Mouse (Mus musculus): ENCODE measurements around the gene Fras1. TPM values are rescaled to one million over a fixed set of nuclear protein-coding genes. Genes with fewer than 3 reads are reported as not detected.

The Fras1 gene
- polyA plus RNA-seq, 1 experiment, result 0.22 TPM

- no peaks in the 10 kb centered on the region for H3K27me3 ChIP-seq (ENCODE audit: control insufficient read depth, insufficient read depth, low read length)
- H3K27ac ChIP-seq (ENCODE audit: control insufficient read depth, insufficient read depth, low read depth, low read length), result no peak overlapping the region
- no peaks in the 10 kb centered on the region for H3K4me1 ChIP-seq (ENCODE audit: control insufficient read depth, insufficient read depth, low read length)
- TF ChIP-seq POLR2A (IDR thresholded peaks at IDR 0.05; ENCODE audit: control insufficient read depth, low read depth, low read length), result no peak
- TF ChIP-seq CTCF (IDR thresholded peaks at IDR 0.05; ENCODE audit: control insufficient read depth, insufficient read depth, insufficient replicate concordance, low read depth, low read length), result no peak
- H3K4me3 ChIP-seq (ENCODE audit: control insufficient read depth, low read depth, low read length), result no peak overlapping the region
- H3K36me3 ChIP-seq (ENCODE audit: control insufficient read depth, insufficient read depth, low read length), result no peaks in the 10 kb centered on the region
Measured at GRCm38 (mm10) chr5:96386138-96386933, 12.6 kb downstream of the Fras1 start.

DNA sequence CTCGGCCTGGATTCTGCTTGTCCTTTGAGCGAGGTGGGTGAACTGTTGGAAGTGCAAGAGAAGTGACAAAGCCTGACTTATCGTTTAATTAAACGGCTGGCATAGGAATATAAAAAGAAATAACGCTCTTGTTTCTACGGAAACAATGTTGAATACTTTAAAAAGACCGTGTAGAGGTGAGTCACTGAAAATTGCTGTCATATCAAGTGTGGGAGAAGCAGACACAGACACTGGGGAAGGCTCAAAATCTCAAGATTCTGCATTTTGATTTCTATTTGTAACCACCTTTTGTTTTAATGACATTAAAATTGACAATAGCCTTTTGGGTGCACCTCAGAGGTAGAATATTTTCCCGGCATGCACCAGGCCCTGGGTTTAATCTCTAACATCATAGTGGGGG lies 14.6 kb downstream of the Fras1 start:
- Histone ChIP-seq H3K27ac (ENCODE audit: control insufficient read depth, insufficient read depth, low read depth, low read length) (no peak overlapping the region), H3K4me3 (ENCODE audit: control insufficient read depth, low read depth, low read length) (no peak overlapping the region), H3K36me3 (ENCODE audit: control insufficient read depth, insufficient read depth, low read length) (no peaks in the 10 kb centered on the region), H3K4me1 (ENCODE audit: control insufficient read depth, insufficient read depth, low read length) (no peaks in the 10 kb centered on the region), H3K27me3 (ENCODE audit: control insufficient read depth, insufficient read depth, low read length) (no peaks in the 10 kb centered on the region)
- TF ChIP-seq CTCF (IDR thresholded peaks at IDR 0.05; ENCODE audit: control insufficient read depth, insufficient read depth, insufficient replicate concordance, low read depth, low read length) (no peak), POLR2A (IDR thresholded peaks at IDR 0.05; ENCODE audit: control insufficient read depth, low read depth, low read length) (no peak)

DNA sequence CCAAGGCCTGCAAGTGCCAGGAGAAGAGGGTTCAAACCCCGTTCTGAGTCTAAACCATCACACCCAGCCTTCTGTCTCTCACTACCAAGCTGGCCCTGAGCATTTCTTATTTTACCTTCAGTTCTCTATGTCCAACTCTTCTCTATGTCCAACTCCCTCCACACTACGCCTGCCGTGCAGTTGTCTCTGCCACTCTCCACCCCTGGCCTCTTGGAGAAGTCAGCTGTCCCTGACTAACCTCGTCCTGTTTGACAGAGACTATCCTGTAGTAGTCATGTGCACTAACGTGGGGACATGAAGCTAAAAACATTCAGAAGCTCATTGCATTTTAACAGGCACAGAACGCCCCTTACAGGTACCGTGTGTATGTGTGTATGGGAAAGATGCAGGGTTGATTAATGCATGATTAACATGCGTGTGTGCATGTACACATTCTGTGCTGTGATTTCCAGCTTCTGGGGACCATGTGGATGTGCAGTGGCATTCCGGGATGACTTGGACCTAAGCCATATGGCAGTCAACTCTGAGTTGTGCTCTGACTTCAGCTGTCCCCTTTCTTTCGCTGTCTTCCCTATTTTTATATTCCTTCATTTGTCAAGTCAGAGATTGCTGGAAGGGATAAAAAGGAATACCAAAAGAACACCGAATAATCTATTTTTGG lies 16.3 kb downstream of the Fras1 start:
- H3K27ac ChIP-seq (ENCODE audit: control insufficient read depth, insufficient read depth, low read depth, low read length), result no peak overlapping the region
- TF ChIP-seq CTCF (IDR thresholded peaks at IDR 0.05; ENCODE audit: control insufficient read depth, insufficient read depth, insufficient replicate concordance, low read depth, low read length) (no peak), POLR2A (IDR thresholded peaks at IDR 0.05; ENCODE audit: control insufficient read depth, low read depth, low read length) (no peak)
- H3K4me1 ChIP-seq (ENCODE audit: control insufficient read depth, insufficient read depth, low read length), result no peaks in the 10 kb centered on the region
- H3K4me3 ChIP-seq (ENCODE audit: control insufficient read depth, low read depth, low read length), result no peak overlapping the region
- no peaks in the 10 kb centered on the region for H3K27me3 ChIP-seq (ENCODE audit: control insufficient read depth, insufficient read depth, low read length)
- no peaks in the 10 kb centered on the region for H3K36me3 ChIP-seq (ENCODE audit: control insufficient read depth, insufficient read depth, low read length)

DNA sequence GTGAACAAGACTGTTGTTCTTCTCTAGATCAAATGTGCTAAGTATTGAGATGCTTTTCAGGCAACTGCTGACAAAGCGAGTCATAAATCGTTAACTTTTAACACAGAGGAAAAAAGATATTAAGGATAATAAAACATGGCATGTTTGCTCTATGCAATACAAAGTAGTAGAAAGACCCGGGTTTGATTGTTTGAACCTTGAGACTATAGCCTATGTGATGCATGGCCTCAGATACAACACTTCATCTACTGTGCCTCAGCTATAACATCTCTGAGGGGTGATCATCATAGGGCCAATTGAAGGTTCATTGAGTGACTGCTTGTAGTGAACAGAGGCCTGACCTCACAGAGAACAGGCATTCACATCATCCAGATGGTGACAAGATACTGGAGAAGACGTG lies 17.3 kb downstream of the Fras1 start:
- Histone ChIP-seq H3K27ac (ENCODE audit: control insufficient read depth, insufficient read depth, low read depth, low read length) (no peak overlapping the region), H3K27me3 (ENCODE audit: control insufficient read depth, insufficient read depth, low read length) (no peaks in the 10 kb centered on the region), H3K36me3 (ENCODE audit: control insufficient read depth, insufficient read depth, low read length) (no peaks in the 10 kb centered on the region), H3K4me3 (ENCODE audit: control insufficient read depth, low read depth, low read length) (no peak overlapping the region), H3K4me1 (ENCODE audit: control insufficient read depth, insufficient read depth, low read length) (no peaks in the 10 kb centered on the region)
- TF ChIP-seq POLR2A (IDR thresholded peaks at IDR 0.05; ENCODE audit: control insufficient read depth, low read depth, low read length), result no peak
- no peak for TF ChIP-seq CTCF (IDR thresholded peaks at IDR 0.05; ENCODE audit: control insufficient read depth, insufficient read depth, insufficient replicate concordance, low read depth, low read length)

DNA sequence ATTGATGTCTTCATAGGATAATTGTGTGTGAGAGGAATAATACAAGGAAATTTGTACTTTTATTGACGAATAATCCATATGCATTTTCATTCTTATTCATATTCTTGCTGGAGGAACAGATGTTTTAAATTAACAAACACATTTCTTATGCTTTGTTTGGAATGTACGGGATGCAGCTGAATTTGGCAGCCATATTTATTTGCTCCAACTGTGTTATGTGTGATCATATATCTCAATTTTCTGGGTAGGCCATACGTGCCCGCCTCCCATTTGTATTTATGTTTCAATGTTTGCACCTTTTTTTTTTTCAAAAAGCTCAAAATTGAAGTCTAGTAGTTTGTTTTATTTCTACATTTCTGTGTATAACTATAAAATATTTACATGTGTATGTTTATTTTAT lies 21.2 kb downstream of the Fras1 start:
- Histone ChIP-seq H3K36me3 (ENCODE audit: control insufficient read depth, insufficient read depth, low read length) (no peaks in the 10 kb centered on the region), H3K4me1 (ENCODE audit: control insufficient read depth, insufficient read depth, low read length) (no peaks in the 10 kb centered on the region), H3K27me3 (ENCODE audit: control insufficient read depth, insufficient read depth, low read length) (no peaks in the 10 kb centered on the region), H3K4me3 (ENCODE audit: control insufficient read depth, low read depth, low read length) (no peak overlapping the region), H3K27ac (ENCODE audit: control insufficient read depth, insufficient read depth, low read depth, low read length) (no peak overlapping the region)
- TF ChIP-seq CTCF (IDR thresholded peaks at IDR 0.05; ENCODE audit: control insufficient read depth, insufficient read depth, insufficient replicate concordance, low read depth, low read length) (no peak), POLR2A (IDR thresholded peaks at IDR 0.05; ENCODE audit: control insufficient read depth, low read depth, low read length) (no peak)

DNA sequence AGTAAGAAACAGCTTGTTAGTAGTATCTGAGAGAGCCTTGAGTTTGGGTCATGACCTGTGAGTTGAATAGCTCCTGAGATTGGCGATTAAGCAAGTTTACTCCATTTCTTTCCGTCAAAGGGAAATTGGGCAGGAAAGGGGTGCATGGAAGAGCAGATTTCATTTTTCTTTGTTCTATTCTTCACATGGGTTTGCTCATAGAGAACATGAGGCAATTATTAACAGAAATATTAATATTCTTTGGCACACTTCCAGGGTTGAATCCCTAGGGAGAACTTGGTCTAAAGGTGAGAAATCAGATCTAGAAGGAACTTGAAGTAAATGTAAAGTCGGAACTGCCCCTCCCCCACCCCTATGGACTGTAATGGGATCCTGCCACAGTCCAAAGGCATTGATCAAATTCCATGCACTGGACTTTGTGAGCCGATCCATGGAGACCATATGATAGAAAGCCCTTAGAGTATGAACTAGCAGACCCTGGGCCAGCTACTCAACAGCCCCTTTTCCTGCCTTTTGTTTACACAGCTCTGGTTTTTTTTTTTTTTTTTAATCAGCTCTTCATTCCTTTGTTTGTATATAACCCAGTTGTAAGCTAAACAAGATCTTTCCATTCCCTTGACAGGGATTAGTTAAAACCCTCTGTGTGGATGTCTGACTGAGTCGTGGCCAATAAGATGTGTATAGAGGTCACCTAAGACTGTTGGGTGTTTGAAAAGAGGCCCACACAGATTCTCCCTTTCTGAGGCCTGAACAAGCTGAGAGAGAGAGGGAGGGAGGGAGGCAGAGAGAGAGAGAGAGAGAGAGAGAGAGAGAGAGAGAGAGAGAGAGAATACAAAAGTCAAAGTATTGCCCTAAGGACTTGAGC lies 22.3 kb downstream of the Fras1 start:
- Histone ChIP-seq H3K4me3 (ENCODE audit: control insufficient read depth, low read depth, low read length) (no peak overlapping the region), H3K27ac (ENCODE audit: control insufficient read depth, insufficient read depth, low read depth, low read length) (no peak overlapping the region), H3K4me1 (ENCODE audit: control insufficient read depth, insufficient read depth, low read length) (no peaks in the 10 kb centered on the region), H3K36me3 (ENCODE audit: control insufficient read depth, insufficient read depth, low read length) (no peaks in the 10 kb centered on the region), H3K27me3 (ENCODE audit: control insufficient read depth, insufficient read depth, low read length) (no peaks in the 10 kb centered on the region)
- TF ChIP-seq CTCF (IDR thresholded peaks at IDR 0.05; ENCODE audit: control insufficient read depth, insufficient read depth, insufficient replicate concordance, low read depth, low read length) (no peak), POLR2A (IDR thresholded peaks at IDR 0.05; ENCODE audit: control insufficient read depth, low read depth, low read length) (no peak)

GRCm38 (mm10) chr5:96402555-96402954 lies 28.8 kb downstream of the Fras1 start:
- no peak overlapping the region for H3K4me3 ChIP-seq (ENCODE audit: control insufficient read depth, low read depth, low read length)
- no peaks in the 10 kb centered on the region for H3K27me3 ChIP-seq (ENCODE audit: control insufficient read depth, insufficient read depth, low read length)
- TF ChIP-seq CTCF (IDR thresholded peaks at IDR 0.05; ENCODE audit: control insufficient read depth, insufficient read depth, insufficient replicate concordance, low read depth, low read length) (no peak), POLR2A (IDR thresholded peaks at IDR 0.05; ENCODE audit: control insufficient read depth, low read depth, low read length) (no peak)
- H3K27ac ChIP-seq (ENCODE audit: control insufficient read depth, insufficient read depth, low read depth, low read length), result no peak overlapping the region
- H3K4me1 ChIP-seq (ENCODE audit: control insufficient read depth, insufficient read depth, low read length), result no peaks in the 10 kb centered on the region
- H3K36me3 ChIP-seq (ENCODE audit: control insufficient read depth, insufficient read depth, low read length), result no peaks in the 10 kb centered on the region

Data from testis, adult 2 months (tissue).